Mouse (Mus musculus) intestine, embryonic 16.5 days (tissue): ENCODE data around the gene Tspan14. TPM values are rescaled to one million over a fixed set of nuclear protein-coding genes. Genes with fewer than 3 reads are reported as not detected.

Experiments
- ATAC-seq: fragments of 200-750 bp; cut with Nextera tagmentation; 2 replicates; pipeline ENCODE4 v1.8.0; 2017; ENCODE audit warnings: moderate TSS enrichment, moderate library complexity
- H3K27ac ChIP-seq: fragments of 300-500 bp; sonication (generic); 2 replicates; pipeline ENCODE4 v1.5.1; 2014; ENCODE audit warnings: mild to moderate bottlenecking, low read length
- H3K27me3 ChIP-seq: fragments of 300-500 bp; sonication (generic); replicated peaks from 2 replicates; pipeline ENCODE4 v1.6.1; 2014; ENCODE audit warnings: low read length, control low read depth, mixed read lengths; ENCODE audit not compliant: control insufficient read depth, insufficient read depth
- H3K36me3 ChIP-seq: fragments of 300-500 bp; sonication (generic); 2 replicates; pipeline ENCODE4 v1.6.1; 2014; ENCODE audit warnings: low read length, control low read depth; ENCODE audit not compliant: control insufficient read depth, insufficient read depth
- H3K4me1 ChIP-seq: fragments of 300-500 bp; sonication (generic); 2 replicates; pipeline ENCODE4 v1.6.1; 2014; ENCODE audit warnings: low read length, control low read depth, mixed read lengths; ENCODE audit not compliant: control insufficient read depth, insufficient read depth
- H3K4me2 ChIP-seq: fragments of 300-500 bp; sonication (generic); 2 replicates; pipeline ENCODE4 v1.6.1; 2014; ENCODE audit warnings: low read depth, low read length, control low read depth
- H3K4me3 ChIP-seq: fragments of 300-500 bp; sonication (generic); 2 replicates; pipeline ENCODE4 v1.5.1; 2014; ENCODE audit warnings: mild to moderate bottlenecking, low read length
- H3K9ac ChIP-seq: fragments of 300-500 bp; sonication (generic); 2 replicates; pipeline ENCODE4 v1.6.1; 2014; ENCODE audit warnings: low read depth, low read length
- H3K9me3 ChIP-seq: fragments of 300-500 bp; sonication (generic); 2 replicates; pipeline ENCODE4 v1.6.1; 2016; ENCODE audit warnings: low read length, control low read depth; ENCODE audit not compliant: control insufficient read depth
- WGBS: fragments of 180-500 bp; shearing (Covaris S2); extraction: QIAGEN DNeasy Blood & Tissue Kit; methylation state at CpG from one replicate; pipeline ENCODE4 v1.1.7; 2014; 5-methylcytosine and 5-hydroxymethylcytosine counted together
- polyA plus RNA-seq: library from polyadenylated mRNA; unstranded; fragments of >200 nt; fragmentation: Nextera tagmentation; extraction: Ambion mirVana; gene quantifications from 2 replicates; pipeline ENCODE4 v1.2.1, GENCODE M21; 2015

Gene Tspan14
- polyA plus RNA-seq, 1 experiment from 2014 or later, result 65.6 TPM

DNA sequence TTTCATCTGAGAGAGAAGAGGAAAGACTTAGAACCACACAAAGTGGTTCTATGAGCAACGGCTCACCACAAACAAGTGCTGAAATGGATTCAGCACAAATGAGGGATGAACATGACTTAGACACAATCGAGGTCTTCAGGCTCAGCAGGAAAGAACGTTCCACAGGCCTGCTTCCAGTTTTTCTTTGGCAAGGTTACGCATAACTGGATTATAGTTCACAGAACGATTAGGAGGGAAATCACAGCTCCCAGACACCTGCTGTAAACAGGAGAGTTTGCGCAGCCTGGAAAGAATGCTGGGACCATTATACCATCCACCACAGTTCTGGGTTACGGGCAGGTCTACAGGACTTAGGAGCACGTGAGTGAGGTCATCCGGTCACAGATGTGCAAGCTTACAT is 39.1 kb upstream of the Tspan14 start:
- WGBS, result 75% methylated on average over 9 of the region's 9 CpGs
- H3K4me2 ChIP-seq, result no peak overlapping the region
- no peaks in the 10 kb centered on the region for H3K9me3 ChIP-seq
- peaks cover 22% of the 10 kb centered on the region for H3K4me1 ChIP-seq
- no peak for ATAC-seq
- no peaks in the 10 kb centered on the region for H3K27me3 ChIP-seq
- H3K9ac ChIP-seq, result no peak overlapping the region
- no peaks in the 10 kb centered on the region; the same call in 1 of the 2 replicates for H3K36me3 ChIP-seq
- no peak overlapping the region for H3K4me3 ChIP-seq
- H3K27ac ChIP-seq, result no peak overlapping the region

DNA sequence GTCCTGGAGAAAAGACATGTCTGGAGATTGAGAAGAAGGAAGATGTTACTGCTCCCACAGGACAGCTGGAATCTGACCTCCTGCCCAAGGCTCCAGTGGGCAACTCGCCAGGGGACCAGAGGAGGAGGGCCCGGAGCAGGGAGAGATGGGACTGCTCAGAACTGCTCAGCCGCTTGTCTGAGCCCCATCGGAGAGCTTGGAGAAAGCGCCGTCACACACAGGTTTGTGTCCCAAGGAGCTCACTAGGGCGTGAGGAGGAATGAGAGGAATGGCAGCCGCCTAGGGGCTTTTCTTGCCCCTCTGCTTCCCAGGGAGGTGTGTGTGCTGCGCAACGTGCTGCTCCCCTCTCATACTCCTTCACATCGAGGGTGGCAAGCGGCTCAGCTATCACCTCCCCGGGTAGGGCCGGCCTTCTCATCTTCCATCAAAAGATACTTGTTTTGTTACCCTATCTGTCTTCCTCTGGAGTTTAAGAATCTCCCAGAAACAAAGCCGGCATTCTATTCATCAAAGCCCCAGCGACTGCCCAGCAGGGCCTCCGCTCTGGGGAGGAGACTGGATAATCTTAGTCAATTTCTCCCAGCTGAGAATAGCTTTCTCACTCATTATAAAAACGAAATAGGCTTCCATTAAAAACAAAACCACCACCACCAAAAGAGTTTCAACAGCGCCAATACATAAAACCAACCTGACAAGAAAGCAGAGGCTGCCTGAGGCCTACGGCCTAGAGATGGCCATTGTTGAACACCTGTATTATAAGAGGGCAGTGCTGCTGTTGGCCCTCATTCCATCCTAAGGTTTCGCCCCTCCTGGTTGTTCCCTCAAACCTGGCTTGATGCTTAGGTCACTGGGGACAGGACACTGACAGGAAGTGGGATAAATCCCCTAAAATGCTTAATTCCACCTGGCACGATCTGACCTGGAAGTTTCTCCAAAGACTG is 37.9 kb upstream of the Tspan14 start:
- Histone ChIP-seq H3K9ac (no peak overlapping the region), H3K4me1 (peaks cover 22% of the 10 kb centered on the region), H3K4me2 (no peak overlapping the region), H3K27ac (no peak overlapping the region), H3K9me3 (no peaks in the 10 kb centered on the region), H3K36me3 (no peaks in the 10 kb centered on the region; the same call in 1 of the 2 replicates), H3K27me3 (no peaks in the 10 kb centered on the region), H3K4me3 (no peak overlapping the region)
- no peak for ATAC-seq
- WGBS, result 39% methylated on average over 22 of the region's 22 CpGs

DNA sequence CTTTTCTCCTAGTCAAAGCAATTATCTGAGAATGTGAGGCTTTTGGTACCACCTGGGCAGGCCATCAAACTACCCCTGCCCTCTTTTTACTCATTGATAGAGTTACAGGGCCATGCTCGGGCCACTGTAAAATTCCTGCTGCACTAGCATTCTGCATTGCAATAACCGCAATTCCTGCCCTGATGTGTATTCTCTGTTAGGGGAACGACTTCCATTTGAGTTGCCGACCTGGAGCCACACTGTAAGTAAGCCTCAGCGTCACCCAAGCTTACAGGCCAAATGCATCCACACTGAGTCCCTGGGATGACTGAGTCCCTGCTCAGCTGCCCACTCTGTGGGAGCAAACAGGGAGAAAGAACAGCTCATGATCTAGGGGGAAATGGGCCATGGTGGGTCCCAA is 35.0 kb upstream of the Tspan14 start:
- Histone ChIP-seq H3K4me3 (no peak overlapping the region), H3K9ac (no peak overlapping the region), H3K9me3 (no peaks in the 10 kb centered on the region), H3K36me3 (no peaks in the 10 kb centered on the region; the same call in 1 of the 2 replicates), H3K4me2 (no peak overlapping the region), H3K4me1 (peaks cover 10% of the 10 kb centered on the region; the same call in 1 of the 2 replicates), H3K27me3 (no peaks in the 10 kb centered on the region), H3K27ac (no peak overlapping the region)
- ATAC-seq, result no peak
- 84% methylated on average over 5 of the region's 5 CpGs for WGBS

DNA sequence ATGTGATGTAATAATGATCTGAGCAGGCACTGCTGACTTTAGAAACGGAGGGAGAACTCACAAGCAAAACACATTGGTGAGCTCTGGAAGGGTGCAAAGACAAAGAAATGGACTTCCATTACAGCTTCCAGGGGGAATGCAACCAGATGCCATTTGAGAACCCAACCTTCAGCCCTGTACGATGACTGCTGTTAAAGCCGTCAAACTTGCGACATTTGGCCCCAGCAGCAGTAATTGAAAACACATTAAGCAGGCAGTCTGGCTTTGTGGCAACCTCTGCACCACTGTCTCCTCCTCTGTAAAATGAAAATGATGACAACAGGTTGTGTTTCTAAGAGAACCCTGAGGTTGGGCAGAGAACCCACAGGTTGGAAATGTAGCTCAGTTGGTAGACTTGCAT is 34.2 kb upstream of the Tspan14 start:
- no peaks in the 10 kb centered on the region for H3K9me3 ChIP-seq

DNA sequence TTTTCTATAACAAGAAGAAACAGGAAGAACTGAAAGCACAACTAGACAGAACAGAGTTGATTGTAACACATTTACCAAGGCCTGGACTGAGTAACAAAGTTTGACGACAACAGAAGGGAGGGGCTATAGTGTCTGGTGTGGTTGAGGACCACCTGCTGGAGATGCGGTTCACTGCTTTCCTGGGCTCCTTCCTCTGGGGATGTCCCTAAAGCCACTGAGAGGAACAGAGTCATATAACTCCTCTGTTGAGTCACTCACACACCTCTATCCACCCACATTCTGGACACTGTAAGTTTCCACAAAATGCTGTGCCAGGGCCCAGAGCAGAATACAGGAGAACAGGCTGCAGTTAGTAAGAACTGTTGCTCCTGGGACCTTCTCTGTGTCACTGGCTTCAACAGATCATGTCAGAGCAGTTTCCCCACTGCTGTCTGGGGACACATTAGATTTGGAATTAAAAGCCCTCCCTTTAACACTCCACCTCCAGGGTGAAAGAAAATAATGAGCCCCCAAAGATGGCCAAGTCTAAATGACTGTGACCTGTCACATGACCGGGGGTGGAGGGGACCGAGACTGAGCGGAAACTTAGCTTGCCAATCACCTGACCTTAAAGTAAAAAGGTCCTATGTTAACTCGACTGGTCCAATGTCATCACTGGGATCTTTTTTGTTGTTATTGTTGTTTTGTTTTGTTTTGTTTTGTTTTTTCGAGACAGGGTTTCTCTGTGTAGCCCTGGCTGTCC is 33.5 kb upstream of the Tspan14 start:
- Histone ChIP-seq H3K36me3 (no peaks in the 10 kb centered on the region; the same call in 1 of the 2 replicates), H3K27me3 (no peaks in the 10 kb centered on the region), H3K27ac (no peak overlapping the region), H3K4me2 (no peak overlapping the region), H3K4me3 (no peak overlapping the region), H3K4me1 (peaks cover 8% of the 10 kb centered on the region; the same call in 1 of the 2 replicates), H3K9me3 (no peaks in the 10 kb centered on the region), H3K9ac (no peak overlapping the region)
- WGBS, result 87% methylated on average over 7 of the region's 7 CpGs
- no peak for ATAC-seq

More for the DNA sequence above, 34.2 kb upstream of the Tspan14 start:
- WGBS, result 84% methylated on average over 4 of the region's 4 CpGs
- Histone ChIP-seq H3K27ac (no peak overlapping the region), H3K27me3 (no peaks in the 10 kb centered on the region), H3K9ac (no peak overlapping the region), H3K4me2 (no peak overlapping the region), H3K36me3 (no peaks in the 10 kb centered on the region; the same call in 1 of the 2 replicates), H3K4me1 (peaks cover 10% of the 10 kb centered on the region; the same call in 1 of the 2 replicates), H3K4me3 (no peak overlapping the region)
- ATAC-seq, result no peak

DNA sequence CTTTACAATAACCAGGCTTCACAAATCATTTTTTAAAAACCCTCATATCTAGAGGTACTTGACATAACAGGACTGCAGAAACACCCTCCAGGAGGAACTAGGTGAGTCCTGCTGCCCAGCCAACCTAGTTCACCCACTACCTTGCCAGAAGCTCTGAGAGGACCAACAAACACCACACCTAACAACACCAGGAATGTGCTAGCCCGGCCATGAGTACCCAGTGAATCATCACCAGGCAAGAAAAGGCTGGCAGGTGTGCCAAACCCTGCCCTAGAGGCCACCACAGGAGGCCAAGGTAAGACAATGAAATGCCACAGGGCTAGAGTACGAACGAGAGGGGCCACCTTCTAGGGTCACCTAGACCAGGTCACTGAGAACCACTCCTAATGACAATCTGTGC is 29.6 kb upstream of the Tspan14 start:
- Histone ChIP-seq H3K4me1 (no peaks in the 10 kb centered on the region), H3K4me2 (no peak overlapping the region), H3K27ac (no peak overlapping the region), H3K9ac (no peak overlapping the region), H3K27me3 (no peaks in the 10 kb centered on the region), H3K9me3 (no peaks in the 10 kb centered on the region), H3K4me3 (no peak overlapping the region), H3K36me3 (no peaks in the 10 kb centered on the region)
- ATAC-seq, result no peak
- 81% methylated on average over 3 of the region's 3 CpGs for WGBS

DNA sequence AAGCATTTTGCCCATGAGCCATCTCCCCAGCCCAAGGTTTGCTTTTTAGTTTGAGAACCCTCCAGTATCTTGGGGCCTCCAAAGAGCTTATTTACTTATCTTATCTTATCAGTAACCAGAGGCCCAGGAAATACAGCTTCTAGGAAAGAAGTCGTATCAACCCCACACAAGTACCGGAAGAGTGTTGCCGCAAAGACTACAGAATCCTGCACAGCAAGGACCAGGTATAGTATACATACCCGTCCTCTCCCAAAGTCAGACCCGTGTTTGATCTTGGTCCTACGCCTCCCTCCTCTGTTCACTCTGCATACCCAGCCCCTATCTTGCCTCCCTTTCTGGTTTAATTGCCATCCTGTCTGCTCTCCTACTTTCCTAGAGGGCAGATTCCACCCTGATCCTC is 25.9 kb upstream of the Tspan14 start:
- ATAC-seq, result peak; percentile 83
- Histone ChIP-seq H3K4me1 (no peaks in the 10 kb centered on the region), H3K27ac (no peak overlapping the region), H3K4me2 (no peak overlapping the region), H3K9ac (no peak overlapping the region), H3K9me3 (no peaks in the 10 kb centered on the region), H3K4me3 (no peak overlapping the region), H3K27me3 (no peaks in the 10 kb centered on the region), H3K36me3 (no peaks in the 10 kb centered on the region)
- 43% methylated on average over 6 of the region's 6 CpGs for WGBS

DNA sequence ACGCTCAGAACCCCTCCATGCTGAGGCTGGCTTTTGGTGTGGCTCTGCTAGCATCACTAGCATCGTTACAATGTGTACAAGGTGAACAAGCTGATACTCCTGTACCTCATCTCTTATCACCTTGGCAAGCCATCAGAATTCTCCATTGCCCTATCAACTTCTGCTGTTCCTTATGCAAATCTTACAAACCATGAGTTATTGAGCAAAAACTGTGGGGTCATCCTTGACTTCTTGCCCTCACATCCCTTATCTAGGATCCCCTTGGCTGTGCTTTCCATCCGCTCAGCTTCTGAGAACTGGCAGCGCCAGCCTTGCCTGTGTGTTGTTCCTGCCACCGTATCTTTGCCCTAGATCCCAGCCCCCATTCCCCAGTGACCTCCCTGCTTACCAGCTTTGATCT is 22.2 kb upstream of the Tspan14 start:
- Histone ChIP-seq H3K4me3 (no peak overlapping the region), H3K9ac (no peak overlapping the region), H3K4me1 (no peaks in the 10 kb centered on the region), H3K36me3 (no peaks in the 10 kb centered on the region), H3K27ac (no peak overlapping the region), H3K9me3 (no peaks in the 10 kb centered on the region), H3K4me2 (no peak overlapping the region), H3K27me3 (no peaks in the 10 kb centered on the region)
- ATAC-seq, result no peak
- WGBS, result 84% methylated on average over 5 of the region's 5 CpGs

DNA sequence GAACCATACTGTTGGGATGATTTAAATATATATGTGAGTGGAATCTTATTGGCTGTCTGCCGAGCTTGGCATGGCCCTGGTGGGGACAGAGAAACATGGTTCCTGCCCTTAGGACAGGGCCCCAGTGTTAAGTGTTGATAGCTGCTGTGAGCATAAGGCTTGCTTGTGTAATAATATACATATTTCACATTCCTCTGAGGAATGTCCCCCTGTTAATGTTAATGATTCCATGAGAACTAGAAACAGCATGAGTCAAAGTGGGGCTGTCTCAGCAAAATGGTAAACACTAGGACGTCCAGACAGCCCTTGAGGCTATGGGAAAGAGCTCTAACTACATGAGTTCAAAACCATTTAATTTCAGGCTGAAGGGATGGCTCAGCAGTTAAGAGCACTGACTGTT is 20.6 kb upstream of the Tspan14 start:
- H3K9me3 ChIP-seq, result no peaks in the 10 kb centered on the region
- no peaks in the 10 kb centered on the region for H3K4me1 ChIP-seq
- no peaks in the 10 kb centered on the region for H3K36me3 ChIP-seq
- H3K4me3 ChIP-seq, result no peak overlapping the region
- no peak for ATAC-seq
- H3K4me2 ChIP-seq, result no peak overlapping the region
- no peak overlapping the region for H3K27ac ChIP-seq
- 61% methylated on average over 2 of the region's 2 CpGs for WGBS
- H3K9ac ChIP-seq, result no peak overlapping the region
- no peaks in the 10 kb centered on the region for H3K27me3 ChIP-seq
